Mouse (Mus musculus) CH12.LX (cell line): Measurements from ENCODE around the gene Hepacam2. TPM values are rescaled to one million over a fixed set of nuclear protein-coding genes. Genes with fewer than 3 reads are reported as not detected.

ENCODE experiments used
- DNase-seq: peaks from one replicate; pipeline ENCODE4 v3.0.0-alpha.2; 2013; ENCODE audit errors: extremely low read depth
- H3K27ac ChIP-seq: 2 replicates; pipeline ENCODE4 v1.5.1; 2012; ENCODE audit warnings: low read depth, mild to moderate bottlenecking, control low read depth, moderate library complexity; ENCODE audit not compliant: insufficient read depth
- H3K27me3 ChIP-seq: replicated peaks from 2 replicates; pipeline ENCODE3; 2012; ENCODE audit warnings: inconsistent platforms
- H3K36me3 ChIP-seq, 2 experiments: replicated peaks in 1 of 2; 2 replicates each; pipeline versions ENCODE3 to v1.6.1; 2012; ENCODE audit warnings: inconsistent platforms in 1 of 2, low read length in 1 of 2, mild to moderate bottlenecking in 1 of 2, mixed read lengths in 1 of 2, moderate library complexity in 1 of 2; ENCODE audit not compliant: control insufficient read depth in 1 of 2, insufficient read depth in 1 of 2
- H3K4me1 ChIP-seq, 2 experiments: 2 replicates each; pipeline ENCODE4 v1.6.1; 2012; ENCODE audit warnings: inconsistent platforms in 1 of 2, moderate library complexity in 1 of 2; ENCODE audit not compliant: insufficient read depth in 2 of 2, control insufficient read depth in 1 of 2
- H3K4me2 ChIP-seq: 2 replicates; pipeline ENCODE4 v1.6.1; 2012; ENCODE audit warnings: low read depth, mild to moderate bottlenecking, control low read depth; ENCODE audit not compliant: poor library complexity, insufficient read depth, severe bottlenecking
- H3K4me3 ChIP-seq, 3 experiments: fragments of 150-350 bp in 1 of 3; sonication (generic) in 1 of 3; replicated peaks in 1 of 3; 2 replicates each; pipeline versions ENCODE3 to v1.5.1; 2011 to 2012; ENCODE audit warnings: low read depth in 2 of 3, low read length in 2 of 3, mild to moderate bottlenecking in 2 of 3, moderate library complexity in 2 of 3, control low read depth in 1 of 3, improper control_type of control experiment in 1 of 3, inconsistent platforms in 1 of 3, mixed read lengths in 1 of 3; ENCODE audit not compliant: poor library complexity in 1 of 3
- H3K79me2 ChIP-seq: replicated peaks from 2 replicates; pipeline ENCODE4 v1.6.1; 2012; ENCODE audit warnings: mild to moderate bottlenecking, moderate library complexity; ENCODE audit not compliant: control insufficient read depth, poor library complexity, insufficient read depth, severe bottlenecking; ENCODE audit errors: extremely low read depth
- H3K9ac ChIP-seq: 2 replicates; pipeline ENCODE4 v1.6.1; 2012; ENCODE audit warnings: low read depth, mild to moderate bottlenecking, control low read depth, moderate library complexity; ENCODE audit not compliant: insufficient read depth
- H3K9me3 ChIP-seq: replicated peaks from 2 replicates; pipeline ENCODE3; 2012; ENCODE audit warnings: low read length, inconsistent platforms, mixed read lengths
- CHD1 ChIP-seq: IDR thresholded peaks from 2 replicates; pipeline ENCODE4 v1.6.1; 2012; ENCODE audit warnings: low read depth, low read length, improper control_type of control experiment, inconsistent platforms
- CHD2 ChIP-seq: IDR thresholded peaks from 2 replicates; pipeline ENCODE4 v1.6.1; 2011; ENCODE audit warnings: low read length, improper control_type of control experiment
- ELF1 ChIP-seq: IDR thresholded peaks from 2 replicates; pipeline ENCODE4 v1.6.1; 2014; ENCODE audit warnings: low read depth, mild to moderate bottlenecking, inconsistent platforms, low read length, improper control_type of control experiment
- EP300 ChIP-seq: IDR thresholded peaks from 2 replicates; pipeline ENCODE4 v1.6.1; 2011; ENCODE audit warnings: low read length, improper control_type of control experiment
- ETS1 ChIP-seq: conservative IDR thresholded peaks from 2 replicates; pipeline ENCODE4 v1.6.1; 2012; ENCODE audit warnings: low read depth, mild to moderate bottlenecking, inconsistent platforms, low read length, improper control_type of control experiment, moderate library complexity
- GABPA ChIP-seq: IDR thresholded peaks from 2 replicates; pipeline ENCODE4 v1.6.1; 2012; ENCODE audit warnings: low read depth, low read length, improper control_type of control experiment, inconsistent platforms; ENCODE audit not compliant: insufficient replicate concordance
- HCFC1 ChIP-seq: IDR thresholded peaks from 2 replicates; pipeline ENCODE4 v1.6.1; 2012; ENCODE audit warnings: low read depth, mild to moderate bottlenecking, inconsistent platforms, low read length, improper control_type of control experiment
- IRF4 ChIP-seq: IDR thresholded peaks from 2 replicates; pipeline ENCODE4 v1.6.1; 2014; ENCODE audit warnings: low read depth, mild to moderate bottlenecking, inconsistent platforms, low read length, improper control_type of control experiment
- JUND ChIP-seq: conservative IDR thresholded peaks from 2 replicates; pipeline ENCODE4 v1.6.1; 2011; ENCODE audit warnings: low read depth, low read length, improper control_type of control experiment
- MAFK ChIP-seq: IDR thresholded peaks from 2 replicates; pipeline ENCODE4 v1.6.1; 2011; ENCODE audit warnings: low read length, improper control_type of control experiment; ENCODE audit not compliant: insufficient replicate concordance
- MXI1 ChIP-seq: IDR thresholded peaks from 2 replicates; pipeline ENCODE4 v1.6.1; 2011; ENCODE audit warnings: mild to moderate bottlenecking, low read depth, low read length, improper control_type of control experiment
- MYC ChIP-seq: IDR thresholded peaks from 2 replicates; pipeline ENCODE4 v1.6.1; 2011; ENCODE audit warnings: low read depth, mild to moderate bottlenecking, improper control_type of control experiment, low read length
- NELFE ChIP-seq: IDR thresholded peaks from 2 replicates; pipeline ENCODE4 v1.6.1; 2011; ENCODE audit warnings: low read depth, low read length, improper control_type of control experiment
- NRF1 ChIP-seq: IDR thresholded peaks from 2 replicates; pipeline ENCODE4 v1.6.1; 2014; ENCODE audit warnings: low read depth, mild to moderate bottlenecking, inconsistent platforms, low read length, improper control_type of control experiment, moderate library complexity
- PAX5 ChIP-seq: IDR thresholded peaks from 2 replicates; pipeline ENCODE4 v1.6.1; 2012; ENCODE audit warnings: low read length, inconsistent platforms, mixed read lengths
- POLR2A ChIP-seq: IDR thresholded peaks from 2 replicates; pipeline ENCODE4 v1.6.1; 2011; ENCODE audit warnings: low read depth, mild to moderate bottlenecking, improper control_type of control experiment, low read length
- RAD21 ChIP-seq: IDR thresholded peaks from 2 replicates; pipeline ENCODE4 v1.6.1; 2011; ENCODE audit warnings: low read depth, mild to moderate bottlenecking, low read length, improper control_type of control experiment, moderate library complexity
- SIN3A ChIP-seq: IDR thresholded peaks from 2 replicates; pipeline ENCODE4 v1.6.1; 2012; ENCODE audit warnings: low read length, improper control_type of control experiment, inconsistent platforms
- SMC3 ChIP-seq: IDR thresholded peaks from 2 replicates; pipeline ENCODE4 v1.6.1; 2011; ENCODE audit warnings: low read depth, low read length, improper control_type of control experiment
- TBP ChIP-seq: conservative IDR thresholded peaks from 2 replicates; pipeline ENCODE4 v1.6.1; 2011; ENCODE audit warnings: low read depth, low read length, improper control_type of control experiment
- USF2 ChIP-seq: conservative IDR thresholded peaks from 2 replicates; pipeline ENCODE4 v1.6.1; 2011; ENCODE audit warnings: low read depth, low read length, improper control_type of control experiment
- ZMIZ1 ChIP-seq: IDR thresholded peaks from 2 replicates; pipeline ENCODE4 v1.6.1; 2012; ENCODE audit warnings: low read depth, mild to moderate bottlenecking, inconsistent platforms, low read length, improper control_type of control experiment
- ZNF384 ChIP-seq: IDR thresholded peaks from 2 replicates; pipeline ENCODE4 v1.6.1; 2012; ENCODE audit warnings: low read depth, low read length, improper control_type of control experiment, inconsistent platforms
- dilution Hi-C: fragments of 300-500 bp; cut with MboI; formaldehyde crosslinking; loops from 2 replicates; pipeline ENCODE4 v1.14.3; 2020; ENCODE audit warnings: low sequenced_read_pairs; ENCODE audit not compliant: extremely low pct_unique_long_range_greater_than_20kb, extremely low pct_ligation_motif_present
- in situ Hi-C: fragments of 300-500 bp; cut with MboI; formaldehyde crosslinking; loops from 3 replicates; pipeline ENCODE4 v1.14.3; 2019; ENCODE audit warnings: low sequenced_read_pairs, low pct_ligation_motif_present, low pct_unique_long_range_greater_than_20kb, mixed read lengths
- polyA plus RNA-seq: library from polyadenylated mRNA; unstranded; fragments of >175 nt; gene quantifications from 2 replicates; pipeline ENCODE4 v1.2.1, GENCODE M21; 2012; ENCODE audit warnings: low read depth; ENCODE audit not compliant: insufficient read length
- total RNA-seq, 2 experiments: library from RNA; depleted of rRNA; stranded (reverse); fragments of 300-350 nt in 1 of 2; fragments of >200 nt in 1 of 2; gene quantifications; 2 replicates each; pipeline ENCODE4 v1.2.3; 2012 to 2014

The Hepacam2 gene
- total and polyA plus RNA-seq, 3 experiments: 13.3 to 50.7 (median 37.4) TPM

DNA sequence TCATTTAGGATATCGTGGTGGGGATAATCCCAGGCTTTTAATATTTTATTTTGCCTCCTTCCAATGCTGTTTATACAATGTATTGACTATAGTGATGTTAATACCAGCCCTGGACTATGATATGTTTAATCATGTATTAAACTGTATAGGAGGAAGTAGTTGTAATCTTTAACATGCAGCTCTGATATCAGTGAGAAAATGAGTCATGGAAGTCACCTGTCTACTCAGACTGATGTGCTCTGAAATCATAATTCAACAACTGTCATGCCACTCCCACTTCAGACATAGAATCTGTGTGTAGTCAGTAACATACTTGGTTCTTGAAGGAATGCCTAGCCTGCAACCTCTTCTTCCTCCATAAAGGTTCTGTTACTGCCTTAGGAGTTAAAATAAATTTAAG is 29.5 kb downstream of the Hepacam2 start:
- TF ChIP-seq SMC3 (no peak), MXI1 (no peak), SIN3A (no peak), ZNF384 (no peak), JUND (no peak), TBP (no peak), EP300 (no peak), IRF4 (no peak), USF2 (no peak), PAX5 (no peak), ETS1 (no peak), CHD1 (no peak), ZMIZ1 (no peak), GABPA (no peak), MYC (no peak), NELFE (no peak), RAD21 (no peak), NRF1 (no peak)
- H3K9me3 ChIP-seq: no peaks in the 10 kb centered on the region
- dilution Hi-C loops (no loop called here), in situ Hi-C loops (no loop called here)
- H3K79me2 ChIP-seq: no peaks in the 10 kb centered on the region
- H3K4me3 ChIP-seq: no peak overlapping the region
- no peak overlapping the region for H3K9ac ChIP-seq
- DNase-seq: no peak
- no peak overlapping the region for H3K4me2 ChIP-seq
- H3K27me3 ChIP-seq: no peaks in the 10 kb centered on the region
- H3K27ac ChIP-seq: no peak overlapping the region
- H3K4me1 ChIP-seq: peaks cover 4 to 6% of the 10 kb centered on the region in 2 experiments; a peak in 3 of 4 replicates
- H3K36me3 ChIP-seq: peaks cover 0 to 42% of the 10 kb centered on the region in 2 experiments

DNA sequence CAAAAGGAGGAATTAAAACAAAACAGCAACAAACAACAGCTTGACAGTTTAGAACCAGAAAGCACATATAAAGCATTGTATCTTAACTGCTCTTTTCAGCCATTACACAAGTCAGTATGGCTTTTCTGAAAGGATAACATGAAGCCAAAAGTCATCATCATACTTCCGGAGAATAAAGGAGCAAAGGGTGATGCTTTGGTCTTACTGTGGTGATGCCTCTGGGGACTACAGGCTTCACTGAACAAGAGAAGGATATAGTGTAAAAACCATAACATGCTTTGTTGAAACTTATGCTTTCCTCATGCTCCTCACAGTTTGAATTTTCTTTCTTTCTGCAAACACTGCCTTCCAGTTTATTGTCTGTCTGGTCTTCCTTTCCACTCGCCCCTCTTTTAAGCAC is 34.5 kb downstream of the Hepacam2 start:
- Histone ChIP-seq H3K4me3 (no peak overlapping the region), H3K27me3 (no peaks in the 10 kb centered on the region), H3K4me2 (peak overlapping the region; percentile 58; the same call in 1 of the 2 replicates), H3K4me1 (peaks cover 15 to 21% of the 10 kb centered on the region in 2 experiments), H3K36me3 (peaks cover 0 to 25% of the 10 kb centered on the region in 2 experiments), H3K9me3 (no peaks in the 10 kb centered on the region), H3K27ac (no peak overlapping the region), H3K9ac (0 out of 2 replicates have a peak overlapping the region, but pooled peaks have one; percentile 20), H3K79me2 (no peaks in the 10 kb centered on the region)
- in situ Hi-C loops: no loop called here
- dilution Hi-C loops: no loop called here
- no peak for TF ChIP-seq PAX5
- no peak for TF ChIP-seq POLR2A
- no peak for TF ChIP-seq CHD1
- TF ChIP-seq MAFK: no peak
- TF ChIP-seq SMC3: no peak
- TF ChIP-seq ELF1: no peak
- TF ChIP-seq CHD2: no peak
- no peak; the same call in 1 of the 2 replicates for TF ChIP-seq HCFC1
- peak; percentile 47 for DNase-seq
